Mouse (Mus musculus) splenic B cell, adult 2 months (primary cell): ENCODE results near the gene Ube2e2.

Source experiments
- DNase-seq: peaks from one replicate; pipeline ENCODE4 v3.0.0-alpha.2; 2011; ENCODE audit warnings: low read depth, low spot score
- H3K27me3 ChIP-seq: 2 replicates; pipeline ENCODE4 v1.6.1; 2012; ENCODE audit warnings: mild to moderate bottlenecking, low read length, moderate library complexity, mixed read lengths; ENCODE audit not compliant: control insufficient read depth, poor library complexity, insufficient read depth, severe bottlenecking
- H3K36me3 ChIP-seq: 2 replicates; pipeline ENCODE4 v1.6.1; 2012; ENCODE audit warnings: mild to moderate bottlenecking, low read length, moderate library complexity, mixed read lengths; ENCODE audit not compliant: control insufficient read depth, poor library complexity, insufficient read depth, severe bottlenecking

Ube2e2 gene

GRCm38 (mm10) chr14:18893947-18894445 is at the start of gene Ube2e2:
Gene Ube2e2, minus strand, starts transcription at chr14:18894267.
- 0 out of 2 replicates have a peak, but pooled peaks cover 1% of the 10 kb centered on the region for H3K27me3 ChIP-seq
- no peaks in the 10 kb centered on the region for H3K36me3 ChIP-seq
- no peak for DNase-seq

DNA sequence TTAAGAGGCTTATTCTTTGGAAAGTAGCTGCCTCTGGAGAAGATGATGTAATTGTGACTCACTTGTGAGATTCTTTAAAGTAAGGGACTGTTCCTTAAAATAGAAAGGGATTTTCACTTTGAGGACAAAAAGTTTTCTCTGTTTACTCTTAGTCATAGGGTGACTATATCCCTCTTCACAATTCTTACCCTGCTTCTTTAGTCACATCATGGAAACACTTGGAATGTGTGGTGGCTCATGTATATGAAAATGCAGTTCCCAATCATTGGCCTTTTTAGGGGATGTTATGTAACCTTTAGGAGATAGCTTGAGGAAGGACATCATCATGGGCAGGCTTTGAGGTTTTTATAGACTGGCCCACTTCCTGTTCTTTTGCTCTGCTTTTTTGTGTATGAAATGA is 46.0 kb upstream of the Ube2e2 start:
- DNase-seq = no peak

DNA sequence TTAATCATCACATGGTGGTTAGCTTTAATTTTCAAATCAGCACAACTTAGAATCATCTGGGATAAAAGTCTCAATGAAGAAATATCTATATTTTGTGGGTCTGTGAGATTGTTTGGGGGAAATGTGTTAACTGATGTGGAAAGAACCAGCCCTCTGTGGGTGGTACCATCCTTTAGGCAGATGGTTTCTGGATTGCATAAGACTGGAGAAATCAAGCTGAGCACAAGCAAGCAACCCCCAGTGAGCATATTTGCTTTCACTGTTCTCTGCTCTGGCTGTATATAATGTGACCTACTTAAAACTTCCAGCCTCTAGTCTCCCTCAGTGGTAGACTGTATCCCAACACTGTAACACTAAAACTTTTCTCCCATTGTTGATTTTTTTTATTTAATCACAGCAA is 9.5 kb upstream of the Ube2e2 start:
- DNase-seq = no peak
- Histone ChIP-seq H3K36me3 (no peaks in the 10 kb centered on the region), H3K27me3 (no peaks in the 10 kb centered on the region)

More for the DNA sequence above, 46.0 kb upstream of the Ube2e2 start:
- H3K27me3 ChIP-seq = no peaks in the 10 kb centered on the region
- no peaks in the 10 kb centered on the region for H3K36me3 ChIP-seq

- H3K36me3 ChIP-seq = no peaks in the 10 kb centered on the region
- 0 out of 2 replicates have a peak, but pooled peaks cover 1% of the 10 kb centered on the region for H3K27me3 ChIP-seq
- DNase-seq = peak; percentile 25
These were observed 733 bp downstream of the Ube2e2 start for GRCm38 (mm10) chr14:18893121-18893946.

GRCm38 (mm10) chr14:18889571-18889970 is 4.5 kb downstream of the Ube2e2 start:
- Histone ChIP-seq H3K36me3 (no peaks in the 10 kb centered on the region), H3K27me3 (0 out of 2 replicates have a peak, but pooled peaks cover 1% of the 10 kb centered on the region)
- no peak for DNase-seq

DNA sequence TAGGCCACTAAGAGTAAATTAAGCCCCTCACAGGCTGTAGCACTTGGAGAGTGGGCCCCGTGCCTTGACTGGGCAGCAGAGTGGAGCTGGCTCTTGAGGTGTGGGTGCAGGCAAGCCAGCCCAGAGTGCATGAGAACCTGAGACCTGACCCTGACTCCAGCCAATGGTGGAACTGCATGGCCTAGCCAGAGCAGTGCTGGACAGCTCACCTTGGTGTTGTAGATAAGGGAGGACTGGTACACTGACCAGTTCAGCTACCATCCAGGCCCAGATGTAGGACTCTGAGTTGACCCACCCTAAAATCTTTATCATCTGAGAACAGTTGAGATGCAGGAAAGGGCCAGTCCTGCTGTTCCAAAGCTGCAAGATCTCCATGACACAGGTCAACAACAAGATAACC is 11.6 kb downstream of the Ube2e2 start:
- Histone ChIP-seq H3K36me3 (no peaks in the 10 kb centered on the region), H3K27me3 (no peaks in the 10 kb centered on the region)
- no peak for DNase-seq

GRCm38 (mm10) chr14:18870716-18871115 is 23.4 kb downstream of the Ube2e2 start:
- DNase-seq = no peak
- H3K36me3 ChIP-seq = no peaks in the 10 kb centered on the region
- H3K27me3 ChIP-seq = no peaks in the 10 kb centered on the region

DNA sequence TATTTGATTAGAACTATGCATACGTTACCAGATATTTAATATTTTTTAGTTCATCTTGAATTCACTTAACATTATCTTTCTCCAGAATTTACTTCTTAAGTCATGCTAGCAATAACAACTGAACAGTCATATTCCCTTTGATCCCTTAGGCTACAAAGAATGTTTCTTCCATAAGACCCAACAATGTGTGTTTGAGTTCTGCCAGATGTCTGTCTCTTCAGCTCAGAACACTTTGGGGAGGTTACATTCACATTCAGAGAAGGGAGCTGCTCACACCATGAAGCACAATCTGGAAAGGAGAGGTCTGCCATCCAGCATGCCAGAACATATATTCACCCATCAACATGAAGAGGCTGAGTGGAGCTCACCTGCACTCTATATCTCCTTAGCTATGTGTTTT is 65.4 kb downstream of the Ube2e2 start:
- Histone ChIP-seq H3K36me3 (no peaks in the 10 kb centered on the region), H3K27me3 (no peaks in the 10 kb centered on the region)
- no peak for DNase-seq

DNA sequence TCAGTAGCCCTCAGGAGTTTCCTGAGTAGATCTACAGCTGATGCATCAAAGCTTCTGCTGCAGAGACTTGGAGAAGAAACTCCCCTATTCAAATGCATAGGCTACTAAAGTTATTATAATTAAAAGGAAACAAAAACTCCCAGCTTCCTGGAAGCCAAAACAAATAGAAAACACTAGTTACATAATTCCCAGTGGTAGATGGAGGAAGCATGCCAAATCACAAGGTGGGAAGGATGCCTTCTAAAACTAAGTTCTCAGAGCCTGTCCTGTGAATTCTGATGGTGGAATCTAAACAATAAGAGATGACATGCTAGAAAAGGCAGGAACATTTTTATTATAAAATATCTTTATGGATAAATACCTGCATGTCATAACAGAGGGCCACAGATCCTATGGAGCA is 67.3 kb downstream of the Ube2e2 start:
- Histone ChIP-seq H3K36me3 (no peaks in the 10 kb centered on the region), H3K27me3 (no peaks in the 10 kb centered on the region)
- no peak for DNase-seq

GRCm38 (mm10) chr14:18820713-18821112 is 73.4 kb downstream of the Ube2e2 start:
- Histone ChIP-seq H3K36me3 (no peaks in the 10 kb centered on the region), H3K27me3 (no peaks in the 10 kb centered on the region)
- DNase-seq = no peak

GRCm38 (mm10) chr14:18796857-18797256 is 97.2 kb downstream of the Ube2e2 start:
- H3K36me3 ChIP-seq = no peaks in the 10 kb centered on the region
- no peaks in the 10 kb centered on the region for H3K27me3 ChIP-seq
- DNase-seq = no peak

DNA sequence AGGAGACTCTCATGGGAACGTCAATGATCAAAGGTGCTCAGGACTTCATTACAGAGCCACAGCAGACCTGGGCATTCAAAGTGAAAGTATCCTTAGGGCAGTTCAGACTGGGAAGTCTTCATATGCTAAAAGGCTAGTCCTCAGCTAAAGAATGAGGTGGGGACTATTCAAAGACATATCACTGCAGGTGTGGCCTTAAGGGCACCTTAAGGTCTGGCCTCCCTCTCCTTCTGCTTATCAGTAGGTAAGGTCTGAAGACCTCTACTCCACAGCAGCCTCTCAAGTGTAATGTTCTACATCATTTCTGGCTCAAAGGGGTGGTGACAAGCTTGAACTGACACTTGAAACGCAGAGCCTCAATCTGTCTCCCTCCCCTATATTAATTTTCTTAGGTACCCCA is 98.3 kb downstream of the Ube2e2 start:
- no peaks in the 10 kb centered on the region for H3K27me3 ChIP-seq
- H3K36me3 ChIP-seq = no peaks in the 10 kb centered on the region
- DNase-seq = no peak

DNA sequence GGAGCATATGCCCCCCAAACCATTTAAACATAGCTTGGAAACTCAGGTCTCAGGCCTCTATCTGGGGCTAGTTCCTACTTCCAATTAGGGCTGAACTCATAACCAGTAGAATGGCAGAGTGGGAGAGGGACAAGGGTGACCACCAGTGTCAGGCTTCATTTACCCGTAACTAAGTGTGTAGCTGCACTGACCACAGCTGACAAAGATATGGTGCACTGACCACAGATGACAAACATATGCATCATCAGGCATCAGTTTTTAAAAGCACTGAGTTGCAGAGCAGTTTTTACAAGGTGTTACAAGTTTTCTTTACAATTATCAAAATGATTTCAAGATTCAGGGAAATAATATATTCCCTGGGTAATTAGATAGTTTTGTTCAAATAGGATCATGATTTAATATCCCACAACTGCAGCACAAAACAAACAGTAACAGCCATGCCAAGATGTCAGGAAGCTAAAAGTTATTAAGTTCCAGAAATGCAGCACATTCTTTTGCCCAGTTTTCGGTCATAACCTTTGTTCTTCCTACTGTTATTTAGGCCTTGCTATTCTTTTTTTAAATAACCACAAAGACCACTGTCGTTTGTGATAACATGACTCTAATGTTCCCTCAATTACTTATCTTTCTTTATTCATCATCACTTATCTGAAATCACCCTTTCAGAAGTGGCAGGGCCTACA is 114.9 kb downstream of the Ube2e2 start:
- no peak for DNase-seq
- Histone ChIP-seq H3K36me3 (no peaks in the 10 kb centered on the region), H3K27me3 (no peaks in the 10 kb centered on the region)

DNA sequence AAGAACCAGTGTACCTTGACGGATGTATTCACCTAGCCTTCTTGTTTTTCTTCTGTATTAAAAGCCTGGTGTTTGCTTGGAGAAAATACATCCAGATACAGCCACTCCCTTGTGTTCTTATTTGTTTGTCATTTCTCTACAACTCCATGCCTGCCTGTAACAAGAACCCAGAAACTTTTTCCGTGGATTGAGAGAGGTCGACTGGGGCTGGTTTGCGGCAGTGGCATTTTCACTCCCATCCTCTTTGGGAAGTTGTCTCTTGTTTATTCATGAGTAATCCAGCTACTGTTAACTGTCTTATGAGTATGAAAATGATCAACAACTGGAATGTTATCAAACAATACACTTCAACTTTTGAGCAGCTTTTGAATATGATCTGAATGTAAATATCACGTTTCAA is 115.8 kb downstream of the Ube2e2 start:
- Histone ChIP-seq H3K36me3 (no peaks in the 10 kb centered on the region), H3K27me3 (no peaks in the 10 kb centered on the region)
- DNase-seq = no peak

DNA sequence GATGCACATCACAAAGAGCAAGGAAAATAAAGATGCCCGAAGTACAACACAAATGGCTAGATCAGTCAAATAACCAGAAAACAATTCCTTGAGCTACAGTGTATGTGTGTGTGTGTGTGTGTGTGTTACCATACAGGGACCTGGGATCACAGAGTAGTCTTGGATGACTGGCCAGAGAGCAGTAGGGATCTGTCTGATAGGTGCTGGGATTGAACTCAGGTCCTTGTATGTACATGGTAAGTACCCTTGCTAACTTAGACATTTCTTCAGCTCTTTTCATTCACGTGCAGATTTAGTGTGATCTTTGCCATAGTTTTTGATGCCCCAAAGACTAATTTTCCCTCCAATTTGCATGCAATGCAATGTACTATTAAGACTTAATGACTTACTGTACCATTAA is 117.9 kb downstream of the Ube2e2 start:
- no peak for DNase-seq
- H3K36me3 ChIP-seq = no peaks in the 10 kb centered on the region
- H3K27me3 ChIP-seq = no peaks in the 10 kb centered on the region
